Mouse (Mus musculus) gastrocnemius, postnatal 4 days (tissue): ENCODE results near the gene Prr5l. TPM values are rescaled to one million over a fixed set of nuclear protein-coding genes. Genes with fewer than 3 reads are reported as not detected.

Source experiments
- DNase-seq, 2 experiments: peaks; one replicate each; pipeline ENCODE4 v3.0.0; 2021 to 2022; ENCODE audit warnings: low spot score in 2 of 2, mixed read lengths in 2 of 2
- total RNA-seq, 2 experiments: library from RNA; stranded (reverse); gene quantifications; 2 replicates each; pipeline ENCODE4 v1.2.3; 2021

Gene Prr5l
- total RNA-seq, 2 experiments from 2014 or later = 4.0 to 5.3 TPM

DNA sequence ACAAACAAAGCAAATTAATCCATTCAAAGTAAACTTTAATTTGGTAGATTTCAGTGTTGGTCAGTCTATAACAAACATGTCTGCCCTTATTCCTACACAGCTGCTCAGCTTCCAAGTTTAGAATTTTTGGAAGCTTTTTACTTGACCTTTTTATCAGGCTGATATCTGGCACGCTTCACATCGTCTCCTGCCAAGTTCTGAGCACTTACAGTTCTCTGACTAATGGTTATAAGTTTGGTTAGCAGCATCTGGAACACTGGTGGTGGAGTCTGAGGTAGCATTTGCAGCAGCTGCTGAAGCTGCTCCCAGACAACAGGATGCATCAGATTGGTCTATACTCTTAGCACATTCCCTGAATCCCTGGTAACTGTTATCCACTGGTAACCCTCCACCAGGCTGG is 1.5 kb upstream of the Prr5l start:
- peak in 1 of 2 experiments; percentile 52 for DNase-seq

DNA sequence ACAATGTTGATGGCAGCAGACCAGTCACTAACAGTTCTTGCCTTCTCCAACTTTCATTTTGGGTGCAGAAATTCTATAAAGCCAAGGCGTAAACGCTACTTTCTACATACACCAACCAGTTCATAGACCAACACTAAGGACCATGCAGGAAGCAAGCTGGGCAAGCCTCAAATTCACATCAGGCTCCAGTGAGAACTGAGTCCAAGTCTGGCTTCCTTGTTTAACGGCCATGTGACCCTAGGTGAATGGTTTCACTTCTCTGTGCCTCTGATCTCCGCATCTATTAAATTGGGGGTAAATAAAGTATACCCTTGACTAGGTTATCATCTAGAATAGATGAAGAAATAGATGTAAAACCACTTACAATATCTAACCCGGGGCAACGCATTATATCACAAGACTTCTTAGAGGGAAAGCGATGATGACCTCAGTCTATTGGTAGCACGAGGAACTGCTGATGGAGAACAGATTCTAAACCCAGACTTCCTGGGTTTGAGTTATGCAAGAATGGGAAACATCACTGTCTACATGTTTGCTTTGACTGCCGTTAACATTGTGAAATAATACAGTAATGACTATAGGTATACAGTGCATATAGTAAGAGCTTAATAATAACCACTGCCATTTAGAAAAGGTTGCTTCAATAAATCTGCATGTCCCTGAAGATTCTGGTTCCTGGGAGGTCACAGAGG is 1.2 kb downstream of the Prr5l start:
- no peak for DNase-seq

- DNase-seq = peak in 1 of 2 experiments; percentile 46
These were observed 11.6 kb downstream of the Prr5l start for GRCm38 (mm10) chr2:101871179-101871578.

- no peak for DNase-seq
These were observed 14.1 kb downstream of the Prr5l start for GRCm38 (mm10) chr2:101868683-101869082.

DNA sequence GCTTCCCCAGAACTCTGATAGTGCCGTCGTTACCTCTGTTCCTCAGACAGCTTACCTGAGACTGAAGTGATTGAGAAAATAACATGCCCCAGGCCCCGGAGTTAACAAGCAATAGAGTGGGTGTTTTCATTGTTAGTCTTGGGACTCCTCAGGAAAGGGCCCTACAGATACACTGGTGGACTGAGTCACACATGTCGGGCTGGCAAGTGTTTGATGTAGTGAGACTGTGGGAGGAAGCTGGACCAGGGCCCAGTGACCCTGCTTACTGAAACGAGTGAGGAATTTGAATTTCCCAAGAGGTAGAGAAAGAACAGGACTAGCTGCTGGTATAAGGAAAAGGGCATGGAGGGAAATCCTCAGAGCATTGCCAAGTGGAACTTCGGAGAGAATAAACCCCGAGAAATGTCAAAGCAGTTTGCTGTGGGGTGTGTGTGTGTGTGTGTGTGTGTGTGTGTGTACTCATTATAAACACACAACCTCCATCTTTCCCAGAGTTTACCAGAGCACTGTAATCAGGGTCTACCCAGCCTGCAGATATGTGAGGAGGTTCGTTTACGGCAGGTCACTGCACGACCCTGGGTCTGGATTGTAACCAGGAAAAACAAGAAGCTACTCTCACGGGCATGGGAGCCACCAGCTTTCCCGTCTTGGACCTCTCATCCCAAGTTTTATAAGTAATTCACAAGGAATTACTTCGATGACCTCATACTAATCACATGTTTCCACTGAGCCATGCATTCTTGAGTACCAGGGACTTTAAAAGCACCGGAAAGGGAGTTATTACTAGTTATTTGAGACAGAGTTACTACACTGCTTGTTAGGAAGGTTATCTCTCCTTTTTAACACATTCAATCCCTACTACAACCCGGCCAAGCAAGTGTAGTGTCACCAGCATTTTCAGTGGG is 20.4 kb downstream of the Prr5l start:
- peak in 1 of 2 experiments; percentile 19 for DNase-seq

GRCm38 (mm10) chr2:101860920-101861485 is 21.8 kb downstream of the Prr5l start:
- DNase-seq = no peak

DNA sequence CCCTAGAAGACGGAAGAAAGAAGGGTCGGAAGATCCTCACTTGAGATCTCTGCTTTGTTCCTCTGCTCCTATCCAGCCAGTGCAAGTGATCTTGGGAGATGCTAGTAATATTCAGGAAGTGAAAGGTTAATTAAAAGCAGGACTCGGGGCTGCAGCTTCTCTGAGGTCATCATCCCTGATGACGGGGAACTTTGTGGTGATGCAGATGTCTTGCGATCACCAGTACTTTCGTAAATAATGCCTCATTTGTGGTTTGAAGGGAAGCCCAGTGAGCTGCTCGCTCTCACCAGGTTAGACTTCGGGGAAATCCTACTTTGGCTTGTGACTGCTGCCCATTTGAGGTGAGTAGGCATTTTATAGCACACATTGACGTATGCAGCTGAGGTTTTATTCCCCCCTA is 26.7 kb downstream of the Prr5l start:
- DNase-seq = no peak

GRCm38 (mm10) chr2:101854792-101855191 is 28.0 kb downstream of the Prr5l start:
- DNase-seq = no peak

DNA sequence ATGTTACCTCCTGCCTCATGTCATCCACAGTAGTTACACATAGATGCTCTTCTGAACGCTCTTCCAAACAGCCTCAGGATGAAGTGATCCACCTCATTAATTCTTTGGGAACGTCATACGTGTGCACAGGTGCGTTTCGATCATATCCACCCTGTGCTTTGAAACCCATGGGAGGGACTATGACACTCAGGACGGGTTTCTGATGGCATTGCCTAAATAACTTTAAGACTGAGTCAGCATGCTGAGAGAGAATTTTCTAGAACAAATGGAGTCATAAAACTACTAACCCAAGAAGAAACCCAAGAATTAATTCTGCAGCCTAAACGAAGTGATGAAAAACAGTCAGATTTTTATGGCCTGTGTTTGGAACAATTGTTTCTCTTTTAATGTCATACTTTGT is 40.1 kb downstream of the Prr5l start:
- DNase-seq = no peak

DNA sequence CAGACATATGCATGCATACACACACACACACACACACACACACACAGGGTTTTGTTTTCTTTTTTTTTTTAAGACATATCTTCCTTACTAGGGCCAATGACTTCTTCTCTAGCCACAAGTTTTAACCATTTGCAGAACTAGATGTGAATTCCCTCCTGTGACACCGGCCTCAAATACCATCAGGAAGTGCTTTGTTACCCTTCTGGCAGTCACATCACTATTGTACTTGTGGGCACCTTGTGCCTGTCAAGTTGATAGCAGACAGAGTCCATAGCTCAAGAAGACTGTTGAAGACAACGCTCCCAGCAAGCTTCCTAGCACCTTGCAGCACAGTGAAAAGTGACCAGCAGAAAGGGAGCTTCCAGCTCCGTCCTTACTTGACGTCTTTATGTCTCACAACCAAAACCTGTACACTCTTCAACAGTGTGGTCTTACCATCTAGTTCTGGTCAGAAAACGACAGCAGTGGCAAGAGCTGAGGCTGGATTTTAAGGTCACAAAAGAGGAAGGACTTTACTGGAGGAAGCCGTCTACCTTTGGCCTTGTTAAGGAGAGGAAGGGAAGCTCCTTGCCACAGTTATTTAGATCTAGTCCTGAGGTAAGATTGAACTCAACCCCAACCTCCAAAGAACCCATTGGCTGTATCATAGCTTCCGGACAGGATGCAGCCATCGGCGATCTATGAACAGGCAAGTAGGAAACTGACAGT is 47.9 kb downstream of the Prr5l start:
- no peak for DNase-seq

DNA sequence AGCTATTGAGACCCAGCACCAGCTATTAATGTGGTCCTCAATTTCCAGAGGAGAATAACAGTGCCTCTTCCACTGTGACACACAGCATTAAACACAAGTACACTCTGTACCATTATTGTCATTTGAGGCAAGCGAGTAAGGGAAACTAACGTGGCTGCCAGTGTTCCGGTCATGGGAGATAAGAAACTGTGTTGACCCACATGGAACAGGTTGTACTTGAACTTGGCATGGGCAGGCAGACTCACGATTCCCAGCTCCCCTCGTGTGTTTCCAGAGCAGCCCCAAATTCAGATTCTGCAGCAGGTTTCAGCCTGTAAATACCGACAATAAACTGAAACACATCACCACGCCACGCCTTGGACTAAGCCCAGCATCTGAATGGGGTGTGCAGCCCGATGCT is 50.5 kb downstream of the Prr5l start:
- no peak for DNase-seq

- no peak for DNase-seq
These were observed 51.0 kb downstream of the Prr5l start for GRCm38 (mm10) chr2:101831851-101832250.

- no peak for DNase-seq
These were observed 52.5 kb downstream of the Prr5l start for GRCm38 (mm10) chr2:101830186-101830915.

DNA sequence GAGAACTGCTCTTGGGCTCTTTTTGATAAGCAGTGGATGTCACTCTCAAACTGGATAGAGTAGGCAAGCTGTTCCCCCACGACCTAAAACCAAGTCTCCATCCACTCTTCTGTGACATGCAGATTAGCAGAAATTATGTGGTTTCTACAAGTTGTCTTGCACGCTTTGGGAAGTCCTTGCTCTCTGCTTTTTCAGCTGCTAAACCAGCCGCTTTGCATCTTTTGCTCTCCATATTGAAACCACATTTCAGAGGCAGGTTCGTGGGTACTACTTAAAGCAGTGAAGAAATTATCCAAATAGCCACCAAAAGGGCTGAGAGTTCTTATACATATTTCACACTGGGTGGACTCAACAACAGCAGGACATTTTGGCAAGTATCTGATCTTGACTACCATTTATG is 53.8 kb downstream of the Prr5l start:
- DNase-seq = no peak

DNA sequence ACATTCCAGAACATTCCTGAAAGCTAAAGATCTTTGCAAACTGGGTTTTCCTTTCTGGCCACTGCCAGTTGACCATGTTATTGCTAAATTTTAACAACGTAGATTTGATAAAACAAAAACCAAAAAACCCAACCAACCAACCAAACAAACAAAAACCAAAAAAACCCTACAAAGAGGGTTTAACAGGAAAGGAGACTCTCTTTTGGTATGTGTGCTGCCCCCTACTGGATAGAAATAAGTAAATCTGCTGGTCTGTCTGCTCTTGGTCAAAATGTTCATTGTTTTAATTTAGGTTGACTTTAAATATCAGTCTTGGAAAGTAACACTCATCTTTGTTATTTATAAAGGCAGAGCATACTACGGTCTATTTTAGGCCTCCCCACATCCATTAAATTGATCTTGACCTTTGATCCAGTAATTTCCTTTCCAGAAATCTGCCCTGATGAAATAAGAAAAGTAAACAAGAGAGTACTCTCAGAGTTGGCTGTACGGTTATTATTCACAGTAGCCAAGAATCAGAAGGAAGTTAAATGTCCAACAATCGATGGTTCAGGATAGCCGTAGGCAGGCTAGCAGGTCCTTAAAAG is 54.7 kb downstream of the Prr5l start:
- no peak for DNase-seq

- DNase-seq = no peak
These were observed 55.2 kb downstream of the Prr5l start for GRCm38 (mm10) chr2:101827626-101828025.

DNA sequence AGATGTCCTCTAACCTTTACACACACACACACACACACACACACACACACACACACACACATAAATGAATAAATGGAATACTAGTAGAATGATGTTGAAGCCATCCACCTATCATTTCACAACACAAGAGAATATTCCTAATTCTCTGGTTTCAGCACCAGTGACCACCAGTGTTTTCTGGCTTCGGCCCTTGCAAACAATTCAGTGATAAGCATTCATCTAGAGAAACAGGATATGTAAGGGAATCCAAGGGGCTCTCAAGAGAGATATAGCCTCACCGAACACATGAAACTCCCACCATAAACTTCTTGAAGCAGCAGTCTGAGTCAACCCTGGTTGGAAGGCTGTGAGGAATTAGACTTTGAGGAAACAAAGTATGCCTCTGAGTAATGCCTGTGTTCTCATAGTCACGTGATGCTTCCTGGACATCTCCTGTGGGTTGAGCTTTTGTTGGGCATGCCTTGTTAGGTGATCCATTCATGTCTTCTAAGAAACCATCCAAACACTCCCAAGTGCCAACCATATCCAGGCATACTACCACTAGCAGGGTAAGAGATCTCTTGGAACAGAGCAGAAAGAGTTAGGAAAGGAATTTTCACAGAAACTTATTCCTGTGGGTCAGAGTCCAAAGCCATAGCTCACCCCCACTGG is 55.8 kb downstream of the Prr5l start:
- DNase-seq = no peak

- no peak for DNase-seq
These were observed 56.6 kb downstream of the Prr5l start for GRCm38 (mm10) chr2:101826186-101826707.
